Mouse (Mus musculus): ENCODE data around the gene Map3k7cl.
A peak's percentile ranks its signal among the peaks of the same experiment; 100 is the strongest.

Gene Map3k7cl

DNA sequence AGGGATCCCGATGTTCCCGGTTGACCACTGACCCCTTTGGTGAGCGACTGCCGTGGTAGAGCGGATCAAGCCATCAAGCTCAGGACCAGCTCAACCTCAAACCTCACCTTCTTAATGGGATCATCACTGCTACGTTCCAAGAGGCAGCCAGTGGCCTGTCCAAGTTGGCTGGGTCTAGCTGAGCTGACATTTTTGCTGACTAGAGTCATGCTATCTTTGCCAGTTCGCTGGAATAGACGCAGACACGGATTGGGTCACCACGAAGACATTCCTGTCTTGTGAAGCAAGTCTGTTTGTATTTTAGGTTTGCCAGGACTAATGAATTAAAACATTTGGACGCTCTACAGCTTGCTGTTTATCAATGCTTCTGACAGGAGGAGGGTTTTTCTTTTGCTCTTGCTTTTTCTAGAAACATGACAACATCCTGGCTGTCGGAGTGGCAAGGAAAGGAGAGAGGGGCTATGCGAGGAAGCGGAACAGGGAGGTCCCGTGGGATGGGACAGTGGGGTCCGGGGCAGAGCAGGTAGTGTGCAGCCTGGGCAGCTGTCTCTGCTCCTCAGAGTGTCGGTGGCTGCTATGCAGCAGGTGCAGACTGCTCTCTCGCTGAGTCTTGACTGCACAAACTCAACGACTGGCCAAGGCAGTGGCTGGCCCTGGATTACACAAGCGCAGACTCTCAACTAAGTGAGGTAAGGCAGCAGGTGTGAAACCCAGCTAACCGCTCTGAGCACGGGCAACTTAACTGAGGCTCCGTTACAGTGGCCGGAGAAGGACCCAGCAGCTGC, at the start of gene Map3k7cl:
TSS of gene Map3k7cl (plus strand) at position 424 of the 785 bp plus-strand sequence.
- no peak for DNase-seq

DNA sequence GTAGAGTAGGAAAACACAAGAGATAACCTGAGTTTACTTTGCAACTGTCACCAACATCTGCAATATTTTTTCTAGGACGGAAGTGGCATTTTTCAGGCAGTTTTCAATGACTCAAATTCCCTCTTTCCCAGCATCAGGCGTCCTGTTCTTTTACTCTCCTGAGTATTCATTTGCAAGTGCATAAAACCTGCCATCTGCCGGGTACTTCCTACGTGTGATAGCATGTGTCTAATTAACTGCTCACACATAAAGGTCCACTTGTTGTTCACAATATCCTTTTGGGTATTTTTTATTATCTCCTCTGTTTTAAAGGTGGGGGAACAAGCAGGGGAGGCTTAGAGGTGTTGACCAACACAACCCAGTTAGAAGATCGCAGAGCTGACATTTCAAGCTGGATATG, 41.4 kb upstream of the Map3k7cl start:
- no peak for DNase-seq

GRCm38 (mm10) chr16:87512331-87512730, 40.8 kb upstream of the Map3k7cl start:
- no peak for DNase-seq

GRCm38 (mm10) chr16:87524228-87524627, 28.9 kb upstream of the Map3k7cl start:
- DNase-seq: no peak

- no peak for DNase-seq
Observed at GRCm38 (mm10) chr16:87527553-87528249, 25.4 kb upstream of the Map3k7cl start.

GRCm38 (mm10) chr16:87528755-87529154, 24.4 kb upstream of the Map3k7cl start:
- DNase-seq: no peak

DNA sequence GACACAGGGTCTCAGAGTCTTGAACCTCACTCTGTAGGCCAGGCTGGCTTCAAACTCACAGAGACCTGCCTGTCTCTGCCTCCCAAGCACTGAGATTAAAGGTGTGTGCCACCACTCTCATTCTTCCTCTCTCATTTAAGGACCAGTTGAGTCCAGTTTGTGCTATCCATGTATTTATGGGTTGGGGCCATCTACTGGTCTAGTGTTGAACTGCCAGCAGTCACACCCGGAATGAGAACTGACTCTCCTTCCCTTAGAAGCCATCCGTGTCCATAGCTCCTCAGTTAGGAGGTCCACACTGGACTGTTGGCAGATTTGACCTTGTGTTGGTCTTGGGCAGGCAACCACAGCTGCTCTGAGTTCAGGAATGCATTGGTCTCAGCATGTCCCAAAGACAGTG, 4.8 kb upstream of the Map3k7cl start:
- DNase-seq: no peak

DNA sequence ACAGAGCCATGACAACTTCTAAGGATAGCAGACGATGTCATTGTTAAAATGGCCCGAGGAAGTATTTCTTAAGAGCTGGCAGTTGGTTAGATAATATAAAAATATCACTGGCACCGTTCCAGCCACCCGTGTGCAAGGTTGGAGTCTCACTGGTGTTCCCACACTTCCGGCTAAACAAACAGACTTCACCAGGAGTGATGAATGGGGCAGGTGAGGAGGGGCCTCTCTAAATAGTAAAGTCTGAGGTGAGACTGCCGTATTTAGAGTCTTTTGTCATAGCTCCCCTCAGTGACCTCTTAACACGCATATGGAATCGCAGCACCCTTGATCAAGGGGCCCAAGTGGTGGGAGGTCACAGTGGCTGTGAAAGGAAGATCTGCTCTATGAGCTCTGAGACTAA, 3.2 kb downstream of the Map3k7cl start:
- DNase-seq: no peak

- no peak for DNase-seq
Observed at GRCm38 (mm10) chr16:87561501-87561900, 8.4 kb downstream of the Map3k7cl start.

GRCm38 (mm10) chr16:87563524-87563923, 10.4 kb downstream of the Map3k7cl start:
- no peak for DNase-seq

DNA sequence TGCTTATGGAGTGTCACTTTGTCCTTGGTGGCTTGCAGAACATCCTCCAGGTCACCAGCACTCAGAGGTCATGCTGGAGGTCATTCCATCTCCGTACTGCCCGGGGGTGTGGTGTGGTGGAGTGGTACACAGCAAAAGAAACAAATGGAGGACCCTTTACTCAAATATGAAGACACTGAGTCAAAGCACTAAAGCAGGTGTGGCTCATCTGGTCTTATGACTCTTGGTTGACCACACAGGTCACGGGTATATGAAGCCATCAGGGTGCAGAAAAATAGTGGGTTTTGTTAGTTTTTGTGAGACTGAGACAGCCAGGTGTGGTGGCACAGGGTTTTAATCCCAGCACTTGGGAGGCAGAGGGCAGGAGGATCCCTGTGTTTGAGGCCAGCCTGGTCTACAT, 11.4 kb downstream of the Map3k7cl start:
- no peak for DNase-seq

DNA sequence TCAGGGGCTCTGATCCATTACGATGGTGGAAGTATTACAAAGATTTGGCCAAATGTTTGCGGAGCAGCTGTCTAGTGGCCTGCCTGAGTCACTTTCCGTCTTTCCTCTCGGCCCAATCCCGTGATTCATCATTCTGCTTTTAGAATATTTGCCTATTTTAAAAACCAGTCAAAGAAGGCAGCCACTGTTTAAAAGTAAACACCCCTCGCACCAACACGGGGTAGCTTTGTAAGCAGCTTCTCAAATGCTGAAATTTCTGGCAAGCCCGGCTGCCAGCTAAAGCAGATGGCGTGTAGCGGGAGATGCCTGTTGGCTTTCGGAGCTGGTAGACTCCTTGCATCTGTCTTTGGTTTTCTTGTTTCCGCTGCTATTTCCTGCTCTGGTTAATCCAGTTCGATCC, 14.4 kb downstream of the Map3k7cl start:
- DNase-seq: peak; percentile 63 to 64

- no peak for DNase-seq
Observed at GRCm38 (mm10) chr16:87568241-87568640, 15.1 kb downstream of the Map3k7cl start.

- DNase-seq: no peak
Observed at GRCm38 (mm10) chr16:87569576-87570105, 16.5 kb downstream of the Map3k7cl start.

DNA sequence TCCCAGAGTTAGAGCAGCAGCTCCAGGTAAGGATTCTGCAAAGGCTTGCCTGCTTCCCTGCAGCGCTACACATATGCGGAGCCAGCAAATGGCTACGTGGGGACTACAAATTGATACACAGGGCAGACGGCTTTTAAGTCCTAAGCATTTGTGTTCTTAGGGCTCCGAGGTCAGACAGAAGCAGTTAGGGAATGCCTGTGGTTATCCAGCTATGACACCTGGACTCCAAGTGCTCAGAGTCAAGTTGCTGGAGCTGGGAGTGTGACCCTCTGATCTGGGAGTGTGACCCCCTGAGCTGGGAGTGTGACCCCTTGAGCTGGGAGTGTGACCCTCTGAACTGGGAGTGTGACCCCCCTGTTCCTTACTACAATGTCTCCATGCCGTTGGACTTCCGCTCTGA, 17.2 kb downstream of the Map3k7cl start:
- DNase-seq: no peak

- no peak for DNase-seq
Observed at GRCm38 (mm10) chr16:87573409-87573808, 20.3 kb downstream of the Map3k7cl start.

DNA sequence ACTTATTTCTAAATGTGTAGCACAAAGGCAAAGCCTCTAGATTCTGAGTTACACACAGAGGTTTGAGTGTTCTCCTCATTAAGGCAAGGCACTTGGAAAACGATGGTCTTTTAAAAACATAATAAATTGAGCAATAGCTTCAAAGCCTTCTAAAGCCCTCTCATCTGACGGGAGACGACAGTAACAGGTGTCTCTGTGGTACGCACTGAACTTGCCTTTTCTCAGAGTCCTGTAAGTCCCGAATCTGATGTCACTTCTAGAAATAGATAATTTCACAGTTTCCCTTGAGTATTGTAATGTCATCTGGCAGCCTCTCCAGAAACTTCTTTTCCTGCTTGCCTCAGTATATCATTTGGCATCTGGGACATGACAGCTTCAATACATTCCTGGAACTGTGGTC, 21.0 kb downstream of the Map3k7cl start:
- DNase-seq: no peak

DNA sequence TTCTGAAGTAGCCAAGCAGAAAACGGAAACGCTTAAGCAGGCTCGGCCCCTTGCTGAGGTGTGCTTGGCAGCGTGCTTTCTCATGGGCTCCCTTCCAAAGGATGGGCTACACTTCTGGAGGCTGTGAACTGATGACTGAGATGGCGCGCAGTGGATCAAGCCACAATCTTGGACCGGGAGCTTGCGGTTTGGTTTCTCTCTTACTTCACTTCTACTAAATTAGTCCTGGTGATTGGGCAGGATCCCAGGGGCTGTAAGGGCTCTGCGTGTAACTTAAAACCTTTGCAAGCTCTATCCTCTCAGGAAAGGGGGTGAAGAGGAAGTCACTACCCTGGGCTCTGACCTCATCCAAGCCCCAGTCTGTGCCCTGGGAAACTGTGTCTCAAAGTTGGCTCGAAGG, 22.5 kb downstream of the Map3k7cl start:
- DNase-seq: peak; percentile 20 to 21

- DNase-seq: peak; percentile 39 to 52
Observed at GRCm38 (mm10) chr16:87578881-87579280, 25.8 kb downstream of the Map3k7cl start.

- peak; percentile 84 to 90 for DNase-seq
Observed at GRCm38 (mm10) chr16:87579462-87579861, 26.3 kb downstream of the Map3k7cl start.

DNA sequence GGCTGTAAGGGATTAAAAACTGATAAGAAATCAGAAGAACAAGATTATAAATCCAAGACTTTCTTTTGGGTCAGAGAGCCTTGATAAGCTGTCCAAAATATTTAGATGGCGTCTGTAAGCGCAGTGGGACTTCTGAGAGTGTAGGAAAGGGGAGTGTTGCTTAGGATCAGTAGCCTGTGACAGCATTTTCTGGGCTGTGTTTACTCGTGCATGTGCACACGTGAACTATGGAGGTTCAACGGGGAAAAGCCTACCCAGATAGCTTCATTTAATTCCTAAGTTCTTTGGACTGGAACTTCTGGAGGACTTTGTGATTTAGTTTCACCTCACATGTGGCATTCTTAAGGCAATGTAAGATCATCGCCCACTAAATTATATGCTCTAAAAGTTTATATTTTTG, 29.6 kb downstream of the Map3k7cl start:
- DNase-seq: no peak

DNA sequence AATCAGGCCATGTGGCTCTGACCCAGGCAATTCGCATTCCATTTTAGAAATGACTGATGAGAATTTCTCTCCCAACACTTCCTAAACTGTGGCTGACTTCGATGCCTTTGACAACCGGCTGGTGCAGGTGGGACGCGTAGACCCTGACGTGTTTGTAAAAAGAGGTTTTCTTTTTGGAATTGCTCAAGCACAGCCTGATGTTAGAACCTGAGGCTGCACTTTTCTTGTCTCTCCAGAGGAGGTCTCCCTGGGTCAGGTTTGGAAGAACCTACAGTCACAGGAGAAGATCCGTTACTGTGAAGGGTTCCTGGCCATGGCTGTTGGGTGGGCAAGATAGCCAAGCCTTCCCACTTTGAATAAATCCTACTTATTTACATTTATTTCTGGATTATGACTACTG, 31.5 kb downstream of the Map3k7cl start:
- DNase-seq: no peak

DNA sequence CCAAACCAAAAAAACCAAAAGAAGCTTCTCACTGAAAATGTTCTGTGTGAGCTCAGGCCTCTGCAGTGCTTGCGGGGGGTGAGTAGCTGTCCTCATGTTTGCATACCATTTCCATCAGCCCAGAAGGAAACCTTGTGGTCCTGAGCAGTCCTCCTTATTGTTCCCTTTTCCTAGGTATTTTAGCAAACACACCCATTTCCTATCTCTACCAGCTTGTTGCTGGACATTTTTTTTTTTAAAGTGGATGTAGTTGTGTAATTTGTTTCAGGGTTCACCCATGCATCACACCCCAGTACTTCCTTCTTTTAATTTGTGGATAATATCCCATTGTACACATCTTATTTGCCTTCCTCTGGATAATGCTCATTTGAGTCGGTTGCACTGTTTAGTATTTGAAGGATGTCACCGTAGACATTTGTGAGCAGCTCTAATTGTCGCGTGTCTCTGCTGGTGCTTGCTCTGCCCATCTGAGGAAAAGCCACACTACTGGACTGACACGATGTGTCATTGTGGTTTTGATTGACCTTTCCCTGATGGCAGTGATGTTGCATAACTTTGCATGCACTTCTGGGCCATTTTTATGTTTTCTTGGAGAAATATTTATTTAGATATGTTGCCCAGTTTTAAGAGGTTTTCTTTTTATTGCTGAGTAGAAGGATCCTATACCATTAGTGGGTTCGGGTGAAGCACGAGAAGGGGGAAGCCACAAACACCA, 32.6 kb downstream of the Map3k7cl start:
- DNase-seq: no peak

Data from cerebellum, postnatal 36 days (tissue).